Mouse (Mus musculus) right cerebral cortex, postnatal 25 days (tissue): Measurements from ENCODE around the gene Etv4.

ENCODE experiments used
- DNase-seq: peaks from one replicate; pipeline ENCODE4 v3.0.0; 2022

The Etv4 gene

GRCm38 (mm10) chr11:101785143-101785851 is at the start of gene Etv4:
Gene Etv4 (minus strand): TSS chr11:101785371.
- peak; percentile 83 for DNase-seq

- DNase-seq, result peak; percentile 53
These were observed 46.8 kb upstream of the Etv4 start for GRCm38 (mm10) chr11:101832001-101832400.

- no peak for DNase-seq
These were observed 45.4 kb upstream of the Etv4 start for GRCm38 (mm10) chr11:101830616-101831015.

- no peak for DNase-seq
These were observed 44.9 kb upstream of the Etv4 start for GRCm38 (mm10) chr11:101830112-101830511.

- no peak for DNase-seq
These were observed 43.5 kb upstream of the Etv4 start for GRCm38 (mm10) chr11:101828718-101829117.

- DNase-seq, result no peak
These were observed 38.0 kb upstream of the Etv4 start for GRCm38 (mm10) chr11:101823210-101823609.

GRCm38 (mm10) chr11:101820899-101821298 is 35.7 kb upstream of the Etv4 start:
- no peak for DNase-seq

- no peak for DNase-seq
These were observed 34.7 kb upstream of the Etv4 start for GRCm38 (mm10) chr11:101819853-101820252.

GRCm38 (mm10) chr11:101815103-101816085 is 30.2 kb upstream of the Etv4 start:
- no peak for DNase-seq

- peak; percentile 64 for DNase-seq
These were observed 29.4 kb upstream of the Etv4 start for GRCm38 (mm10) chr11:101814375-101815102.

GRCm38 (mm10) chr11:101813259-101813658 is 28.1 kb upstream of the Etv4 start:
- peak; percentile 79 for DNase-seq

GRCm38 (mm10) chr11:101809060-101809828 is 24.1 kb upstream of the Etv4 start:
- DNase-seq, result no peak

- DNase-seq, result peak; percentile 41
These were observed 22.1 kb upstream of the Etv4 start for GRCm38 (mm10) chr11:101807266-101807665.

- no peak for DNase-seq
These were observed 21.6 kb upstream of the Etv4 start for GRCm38 (mm10) chr11:101806741-101807140.

GRCm38 (mm10) chr11:101805113-101805704 is 20.0 kb upstream of the Etv4 start:
- DNase-seq, result no peak

GRCm38 (mm10) chr11:101801386-101801785 is 16.2 kb upstream of the Etv4 start:
- DNase-seq, result no peak

GRCm38 (mm10) chr11:101798083-101798482 is 12.9 kb upstream of the Etv4 start:
- no peak for DNase-seq

GRCm38 (mm10) chr11:101797355-101797754 is 12.2 kb upstream of the Etv4 start:
- no peak for DNase-seq

GRCm38 (mm10) chr11:101790811-101791526 is 5.8 kb upstream of the Etv4 start:
- DNase-seq, result no peak

- DNase-seq, result no peak
These were observed 2.3 kb upstream of the Etv4 start for GRCm38 (mm10) chr11:101787432-101787831.

- no peak for DNase-seq
These were observed 1.5 kb upstream of the Etv4 start for GRCm38 (mm10) chr11:101786651-101787050.
